Mouse (Mus musculus) embryonic facial prominence, embryonic 10.5 days (tissue): ENCODE measurements around the gene Zpr1. TPM values are rescaled to one million over a fixed set of nuclear protein-coding genes. Genes with fewer than 3 reads are reported as not detected.

Experiments used
- DNase-seq: peaks from one replicate; pipeline ENCODE4 v3.0.0-alpha.2; 2017; ENCODE audit warnings: low spot score
- H3K27ac ChIP-seq: fragments of 300-500 bp; sonication (generic); replicated peaks from 2 replicates; pipeline ENCODE4 v1.5.1; 2016; ENCODE audit warnings: mild to moderate bottlenecking
- H3K27me3 ChIP-seq: fragments of 300-500 bp; sonication (generic); replicated peaks from 2 replicates; pipeline ENCODE4 v1.6.1; 2016; ENCODE audit warnings: low read depth, mild to moderate bottlenecking; ENCODE audit not compliant: poor library complexity, severe bottlenecking
- H3K36me3 ChIP-seq: fragments of 300-500 bp; sonication (generic); replicated peaks from 2 replicates; pipeline ENCODE4 v1.6.1; 2016; ENCODE audit warnings: mild to moderate bottlenecking, moderate library complexity
- H3K4me1 ChIP-seq: fragments of 300-500 bp; sonication (generic); 2 replicates; pipeline ENCODE4 v1.6.1; 2016
- H3K4me3 ChIP-seq: fragments of 300-500 bp; sonication (generic); 2 replicates; pipeline ENCODE4 v1.5.1; 2016; ENCODE audit warnings: mild to moderate bottlenecking, moderate library complexity
- H3K9me3 ChIP-seq: fragments of 300-500 bp; sonication (generic); 2 replicates; pipeline ENCODE4 v1.6.1; 2016; ENCODE audit warnings: mild to moderate bottlenecking
- WGBS: fragments of 180-500 bp; shearing (Covaris S2); methylation state at CpG from one replicate; pipeline ENCODE4 v1.1.7; 2016; 5-methylcytosine and 5-hydroxymethylcytosine counted together
- polyA plus RNA-seq: library from polyadenylated mRNA; unstranded; fragments of >200 nt; fragmentation: Nextera tagmentation; extraction: Ambion mirVana; gene quantifications from 2 replicates; pipeline ENCODE4 v1.2.1, GENCODE M21; 2016

The Zpr1 gene
- polyA plus RNA-seq = 70.8 and 71.1 TPM in 2 replicates

DNA sequence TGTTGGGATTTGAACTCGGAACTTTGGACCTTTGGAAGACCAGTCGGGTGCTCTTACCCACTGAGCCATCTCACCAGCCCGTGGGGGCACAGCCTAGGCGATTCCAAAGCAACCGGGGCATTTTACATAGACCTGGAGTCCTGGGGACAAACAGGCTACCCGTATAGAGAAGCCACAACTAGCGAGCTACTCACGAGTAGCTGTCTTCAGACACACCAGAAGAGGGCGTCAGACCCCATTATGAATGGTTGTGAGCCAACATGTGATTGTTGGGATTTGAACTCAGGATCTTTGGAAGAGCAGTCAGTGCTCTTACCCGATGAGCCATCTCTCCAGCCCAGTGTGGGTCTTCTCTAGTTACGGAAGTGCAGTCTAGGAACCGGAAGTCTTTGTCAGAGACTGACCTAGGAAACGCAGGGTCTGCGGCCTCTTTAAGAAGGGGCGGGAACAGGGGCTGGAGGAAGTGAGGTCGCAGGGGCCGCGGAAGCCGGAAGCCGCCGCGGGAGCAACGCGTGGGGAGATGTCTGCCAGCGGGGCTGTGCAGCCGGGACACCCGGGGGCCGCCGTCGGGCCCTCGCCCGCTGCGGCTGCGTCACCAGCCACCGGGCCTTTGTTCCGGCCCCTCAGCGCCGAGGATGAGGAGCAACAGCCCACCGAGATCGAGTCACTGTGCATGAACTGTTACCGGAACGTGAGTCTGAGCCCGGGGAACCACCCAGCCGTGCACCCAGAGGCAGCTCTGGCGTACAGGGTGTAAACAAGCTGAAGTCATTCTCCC, at the start of gene Zpr1:
Gene Zpr1, plus strand, starts transcription at position 388 of the 778 bp plus-strand sequence.
- Histone ChIP-seq H3K4me1 (peaks cover 32% of the 10 kb centered on the region), H3K9me3 (no peaks in the 10 kb centered on the region), H3K27me3 (peaks cover 42% of the 10 kb centered on the region), H3K27ac (peak within 1 kb of the TSS; percentile 86), H3K4me3 (peak within 1 kb of the TSS; percentile 95), H3K36me3 (peaks cover 38% of the 10 kb centered on the region)
- 6% methylated on average over 45 of the region's 45 CpGs for WGBS
- peak; percentile 92 for DNase-seq

DNA sequence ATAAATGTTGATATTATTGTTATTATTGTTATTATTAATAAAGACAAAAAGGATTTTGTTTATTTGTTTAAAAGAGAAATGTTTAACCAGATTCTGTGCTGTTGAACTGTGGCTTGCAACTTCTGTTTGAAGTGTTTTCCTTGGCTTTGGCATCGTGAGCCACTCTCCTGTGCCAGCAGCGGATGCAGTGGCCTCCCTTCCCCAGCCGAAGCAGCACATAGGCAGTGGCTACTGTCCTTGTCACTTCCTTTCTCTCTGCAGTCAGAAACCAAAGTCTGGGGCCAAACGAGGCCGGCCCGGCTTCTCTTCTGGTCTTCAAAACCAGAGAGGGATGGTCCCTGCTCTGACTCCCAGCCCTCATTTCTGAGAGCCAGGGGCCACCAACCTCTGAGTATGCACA, 49.8 kb upstream of the Zpr1 start:
- no peaks in the 10 kb centered on the region for H3K4me1 ChIP-seq
- peaks cover 51% of the 10 kb centered on the region for H3K36me3 ChIP-seq
- H3K9me3 ChIP-seq = no peaks in the 10 kb centered on the region
- no peak for DNase-seq
- H3K27me3 ChIP-seq = no peaks in the 10 kb centered on the region
- 93% methylated on average over 6 of the region's 6 CpGs for WGBS
- no peak overlapping the region for H3K27ac ChIP-seq
- H3K4me3 ChIP-seq = no peak overlapping the region

DNA sequence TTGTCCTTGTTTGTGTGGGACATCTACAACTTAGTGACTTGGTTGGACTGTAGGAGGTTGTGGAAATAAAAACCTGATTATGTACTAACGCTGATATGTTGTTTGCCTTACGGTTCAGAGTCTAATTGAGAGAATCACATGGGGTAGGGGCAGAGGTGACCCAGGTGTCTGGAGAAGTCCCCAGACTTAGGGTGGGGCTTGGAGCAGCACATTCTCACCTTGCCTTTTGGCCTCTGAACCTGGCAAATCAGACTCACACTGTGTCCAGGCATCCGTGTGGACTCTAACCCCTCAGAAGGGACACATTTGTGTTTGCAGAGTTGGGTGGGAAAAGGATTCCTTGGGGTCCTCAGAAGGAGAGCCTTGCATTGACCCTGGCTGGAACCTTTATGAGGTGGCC, 48.8 kb upstream of the Zpr1 start:
- peaks cover 46% of the 10 kb centered on the region for H3K36me3 ChIP-seq
- no peak overlapping the region for H3K27ac ChIP-seq
- H3K4me3 ChIP-seq = no peak overlapping the region
- no peak for DNase-seq
- no peaks in the 10 kb centered on the region for H3K9me3 ChIP-seq
- 88% methylated on average over 3 of the region's 3 CpGs for WGBS
- H3K4me1 ChIP-seq = no peaks in the 10 kb centered on the region
- peaks cover 7% of the 10 kb centered on the region; the same call in 1 of the 2 replicates for H3K27me3 ChIP-seq

DNA sequence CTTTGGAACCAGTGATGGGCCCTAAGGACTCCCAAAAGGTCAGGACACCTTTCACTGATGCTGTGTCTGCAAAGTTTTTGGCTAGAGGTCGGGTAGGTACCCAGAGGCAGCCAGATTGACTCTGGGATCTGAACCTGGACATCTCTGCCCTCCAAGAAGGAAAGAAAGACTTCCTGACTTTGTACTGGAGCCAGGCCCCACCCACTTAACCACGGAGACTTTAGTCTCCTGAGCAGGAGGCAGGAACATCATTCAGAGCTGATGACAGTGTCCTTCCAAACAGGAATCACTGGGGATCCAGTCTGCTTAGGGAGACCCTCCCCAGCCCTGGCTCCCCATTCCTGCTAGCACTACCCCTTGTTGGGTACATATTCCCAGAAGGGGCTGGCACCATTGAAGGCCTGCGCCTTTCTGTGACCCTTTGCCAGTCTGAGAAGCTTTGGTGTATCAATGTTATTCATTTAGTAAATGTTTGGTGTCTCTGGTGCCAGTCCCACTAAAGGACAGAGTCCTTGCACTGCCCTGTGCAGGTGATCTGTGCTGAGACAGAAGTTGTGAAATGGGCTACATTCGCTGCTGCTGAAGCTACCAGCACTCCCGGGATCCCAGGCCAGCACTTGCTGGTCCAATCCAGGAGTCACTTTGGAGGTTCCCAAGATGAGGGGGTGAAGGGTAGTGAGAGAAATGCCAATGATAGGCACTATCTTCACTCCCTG, 47.8 kb upstream of the Zpr1 start:
- WGBS = 73% methylated on average over 5 of the region's 5 CpGs

GRCm38 (mm10) chr9:46227064-46227614, 45.7 kb upstream of the Zpr1 start:
- no peak for DNase-seq
- Histone ChIP-seq H3K9me3 (no peaks in the 10 kb centered on the region), H3K27ac (no peak overlapping the region), H3K4me1 (peaks cover 16% of the 10 kb centered on the region), H3K27me3 (peaks cover 33% of the 10 kb centered on the region), H3K4me3 (no peak overlapping the region), H3K36me3 (peaks cover 16% of the 10 kb centered on the region)
- WGBS = 89% methylated on average over 3 of the region's 3 CpGs

More for the DNA sequence above, 47.8 kb upstream of the Zpr1 start:
- Histone ChIP-seq H3K27me3 (peaks cover 13% of the 10 kb centered on the region), H3K9me3 (no peaks in the 10 kb centered on the region), H3K4me3 (no peak overlapping the region), H3K4me1 (peaks cover 8% of the 10 kb centered on the region), H3K36me3 (peaks cover 36% of the 10 kb centered on the region), H3K27ac (no peak overlapping the region)
- no peak for DNase-seq

DNA sequence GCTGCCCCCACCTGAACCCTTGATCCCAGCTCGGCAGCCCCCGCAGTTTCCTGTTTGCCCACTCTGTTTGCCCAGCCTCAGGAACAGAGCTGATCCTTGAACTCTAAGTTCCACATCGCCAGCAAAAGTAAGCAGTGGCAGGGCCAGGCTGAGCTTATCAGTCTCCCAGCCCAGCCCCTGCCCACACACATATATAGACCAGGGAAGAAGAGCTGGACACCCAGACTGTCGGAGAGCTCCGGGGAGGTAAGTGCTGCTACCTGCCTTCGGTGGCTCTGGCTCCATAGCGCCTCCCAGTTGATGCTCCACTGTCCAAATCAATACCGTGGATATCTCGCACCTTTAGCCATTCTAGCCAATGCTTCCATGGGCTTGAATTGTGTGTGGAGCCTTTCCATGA, 44.4 kb upstream of the Zpr1 start, which contains the start of gene Apoa1:
Gene Apoa1, plus strand, starts transcription at position 90 of the 400 bp plus-strand sequence.
- Histone ChIP-seq H3K9me3 (no peaks in the 10 kb centered on the region), H3K4me3 (no peak within 1 kb of the TSS), H3K27me3 (peaks cover 42% of the 10 kb centered on the region), H3K4me1 (peaks cover 16% of the 10 kb centered on the region), H3K36me3 (peaks cover 2% of the 10 kb centered on the region; the same call in 1 of the 2 replicates), H3K27ac (no peak within 1 kb of the TSS)
- WGBS = 63% methylated on average over 9 of the region's 9 CpGs
- no peak for DNase-seq

GRCm38 (mm10) chr9:46229573-46230449, 43.1 kb upstream of the Zpr1 start:
- H3K27ac ChIP-seq = peak overlapping the region; percentile 84
- 16% methylated on average over 37 of the region's 37 CpGs for WGBS
- peak overlapping the region; percentile 63 for H3K4me3 ChIP-seq
- no peaks in the 10 kb centered on the region for H3K9me3 ChIP-seq
- H3K36me3 ChIP-seq = no peaks in the 10 kb centered on the region
- peaks cover 16% of the 10 kb centered on the region for H3K4me1 ChIP-seq
- H3K27me3 ChIP-seq = peaks cover 52% of the 10 kb centered on the region
- DNase-seq = peak; percentile 90

GRCm38 (mm10) chr9:46230450-46230975, 42.4 kb upstream of the Zpr1 start:
- no peak for DNase-seq
- peak overlapping the region; percentile 63 for H3K4me3 ChIP-seq
- peaks cover 21% of the 10 kb centered on the region for H3K4me1 ChIP-seq
- H3K27ac ChIP-seq = peak overlapping the region; percentile 84
- H3K36me3 ChIP-seq = no peaks in the 10 kb centered on the region
- peaks cover 52% of the 10 kb centered on the region for H3K27me3 ChIP-seq
- H3K9me3 ChIP-seq = no peaks in the 10 kb centered on the region
- 19% methylated on average over 13 of the region's 13 CpGs for WGBS

GRCm38 (mm10) chr9:46235196-46235595, 37.7 kb upstream of the Zpr1 start:
- H3K4me1 ChIP-seq = peaks cover 16% of the 10 kb centered on the region
- H3K9me3 ChIP-seq = no peaks in the 10 kb centered on the region
- 0 out of 2 replicates have a peak overlapping the region, but pooled peaks have one; percentile 21 for H3K27ac ChIP-seq
- peaks cover 38% of the 10 kb centered on the region for H3K27me3 ChIP-seq
- WGBS = 82% methylated on average over 6 of the region's 6 CpGs
- DNase-seq = no peak
- H3K4me3 ChIP-seq = no peak overlapping the region
- H3K36me3 ChIP-seq = no peaks in the 10 kb centered on the region

DNA sequence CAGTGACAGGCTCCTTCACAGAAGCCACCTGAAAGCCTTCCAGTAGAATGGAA, 37.4 kb upstream of the Zpr1 start, which contains the start of gene Apoc3:
Gene Apoc3, minus strand, starts transcription at position 41 of the 53 bp plus-strand sequence.
- Histone ChIP-seq H3K9me3 (no peaks in the 10 kb centered on the region), H3K27ac (0 out of 2 replicates have a peak within 1 kb of the TSS, but pooled peaks have one; percentile 21), H3K4me1 (peaks cover 13% of the 10 kb centered on the region), H3K4me3 (no peak within 1 kb of the TSS), H3K27me3 (peaks cover 36% of the 10 kb centered on the region), H3K36me3 (no peaks in the 10 kb centered on the region)
- DNase-seq = no peak

- Histone ChIP-seq H3K27ac (0 out of 2 replicates have a peak overlapping the region, but pooled peaks have one; percentile 21), H3K4me1 (peaks cover 11% of the 10 kb centered on the region), H3K4me3 (no peak overlapping the region), H3K36me3 (no peaks in the 10 kb centered on the region), H3K27me3 (peaks cover 34% of the 10 kb centered on the region), H3K9me3 (no peaks in the 10 kb centered on the region)
- 47% methylated on average over 4 of the region's 4 CpGs for WGBS
- DNase-seq = no peak
Observed at GRCm38 (mm10) chr9:46235649-46236048, 37.2 kb upstream of the Zpr1 start.

- Histone ChIP-seq H3K27me3 (peaks cover 21% of the 10 kb centered on the region; the same call in 1 of the 2 replicates), H3K4me3 (no peak overlapping the region), H3K4me1 (peaks cover 17% of the 10 kb centered on the region), H3K36me3 (no peaks in the 10 kb centered on the region), H3K27ac (no peak overlapping the region), H3K9me3 (no peaks in the 10 kb centered on the region)
- WGBS = 88% methylated on average over 7 of the region's 7 CpGs
- DNase-seq = no peak
Observed at GRCm38 (mm10) chr9:46238850-46239249, 34.0 kb upstream of the Zpr1 start.
